Mouse (Mus musculus): ENCODE data around the gene Igfbpl1. TPM values are rescaled to one million over a fixed set of nuclear protein-coding genes. Genes with fewer than 3 reads are reported as not detected.

Gene Igfbpl1
- total and polyA plus RNA-seq, 3 experiments = not detected

DNA sequence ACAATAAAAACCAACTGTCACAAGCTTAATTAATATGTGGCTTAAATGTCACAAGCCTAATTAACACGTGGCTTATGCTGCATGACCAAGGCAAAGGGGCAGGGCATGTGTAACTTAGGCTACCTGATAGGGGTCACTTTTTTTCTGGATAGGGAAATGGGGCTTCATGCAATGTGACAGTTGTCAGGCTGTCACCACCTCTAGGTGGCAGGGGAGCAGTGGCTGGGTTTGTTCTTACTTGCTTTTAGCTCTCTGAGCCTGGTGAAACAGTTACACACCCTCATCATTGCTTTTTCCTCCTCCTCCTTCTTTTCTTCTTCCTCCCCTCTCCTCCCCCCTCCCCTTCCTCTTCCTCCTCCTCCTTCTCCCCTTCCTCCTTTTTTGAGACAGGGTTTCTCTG, 43.1 kb downstream of the Igfbpl1 start:
- in situ Hi-C loops (cut with MboI; ENCODE audit: low pct_ligation_motif_present, low pct_unique_long_range_greater_than_20kb, low sequenced_read_pairs) (loop anchor here (25.0 kb wide), 1 partner anchor 496 kb away; the partner anchor contains the start of gene Trmt10b), dilution Hi-C loops (cut with MboI; ENCODE audit: extremely low pct_ligation_motif_present, extremely low pct_unique_long_range_greater_than_20kb, low sequenced_read_pairs) (no loop called here)
- Histone ChIP-seq H3K27me3 (replicated peaks) (no peaks in the 10 kb centered on the region), H3K4me1 (ENCODE audit: control insufficient read depth in 1 of 2, insufficient read depth in 2 of 2) (no peaks in the 10 kb centered on the region), H3K36me3 (replicated peaks in 1 of 2; ENCODE audit: control insufficient read depth in 1 of 2, insufficient read depth in 1 of 2, low read length in 1 of 2) (no peaks in the 10 kb centered on the region), H3K79me2 (replicated peaks; ENCODE audit: control insufficient read depth, extremely low read depth, insufficient read depth, poor library complexity, severe bottlenecking) (no peaks in the 10 kb centered on the region), H3K27ac (ENCODE audit: insufficient read depth, low read depth) (no peak overlapping the region), H3K9ac (ENCODE audit: insufficient read depth, low read depth) (no peak overlapping the region), H3K4me3 (replicated peaks in 1 of 3; ENCODE audit: low read depth in 2 of 3, low read length in 2 of 3, poor library complexity in 1 of 3) (no peak overlapping the region), H3K9me3 (replicated peaks; ENCODE audit: low read length) (no peaks in the 10 kb centered on the region), H3K4me2 (ENCODE audit: insufficient read depth, low read depth, poor library complexity, severe bottlenecking) (no peak overlapping the region)
- TF ChIP-seq SIN3A (IDR thresholded peaks at IDR 0.05; ENCODE audit: low read length) = no peak
- TF ChIP-seq NRF1 (IDR thresholded peaks at IDR 0.05; ENCODE audit: low read depth, low read length) = no peak
- no peak for TF ChIP-seq CHD1 (IDR thresholded peaks at IDR 0.05; ENCODE audit: low read depth, low read length)
- no peak for TF ChIP-seq MAFK (IDR thresholded peaks at IDR 0.05; ENCODE audit: insufficient replicate concordance, low read length)
- TF ChIP-seq ZC3H11A (IDR thresholded peaks at IDR 0.05; ENCODE audit: low read depth, low read length) = no peak
- TF ChIP-seq CTCF (conservative IDR thresholded peaks at IDR 0.05 in 1 of 2, IDR thresholded peaks at IDR 0.05 in 1 of 2; ENCODE audit: low read depth in 2 of 2, low read length in 2 of 2) = peak in 1 of 2 experiments; percentile 32; a peak in 2 of 4 replicates
- no peak for DNase-seq (ENCODE audit: extremely low read depth)

GRCm38 (mm10) chr4:45771619-45772018, 55.1 kb downstream of the Igfbpl1 start:
- Histone ChIP-seq H3K27me3 (replicated peaks) (no peaks in the 10 kb centered on the region), H3K79me2 (replicated peaks; ENCODE audit: control insufficient read depth, extremely low read depth, insufficient read depth, poor library complexity, severe bottlenecking) (no peaks in the 10 kb centered on the region), H3K4me1 (ENCODE audit: control insufficient read depth in 1 of 2, insufficient read depth in 2 of 2) (peaks cover 0 to under 1% of the 10 kb centered on the region in 2 experiments; a peak in 2 of 4 replicates), H3K9me3 (replicated peaks; ENCODE audit: low read length) (no peaks in the 10 kb centered on the region), H3K4me2 (ENCODE audit: insufficient read depth, low read depth, poor library complexity, severe bottlenecking) (no peak overlapping the region), H3K4me3 (replicated peaks in 1 of 3; ENCODE audit: low read depth in 2 of 3, low read length in 2 of 3, poor library complexity in 1 of 3) (no peak overlapping the region), H3K9ac (ENCODE audit: insufficient read depth, low read depth) (no peak overlapping the region), H3K36me3 (replicated peaks in 1 of 2; ENCODE audit: control insufficient read depth in 1 of 2, insufficient read depth in 1 of 2, low read length in 1 of 2) (no peaks in the 10 kb centered on the region), H3K27ac (ENCODE audit: insufficient read depth, low read depth) (no peak overlapping the region)
- in situ Hi-C loops (cut with MboI; ENCODE audit: low pct_ligation_motif_present, low pct_unique_long_range_greater_than_20kb, low sequenced_read_pairs) = no loop called here
- peak; percentile 72 for DNase-seq (ENCODE audit: extremely low read depth)
- dilution Hi-C loops (cut with MboI; ENCODE audit: extremely low pct_ligation_motif_present, extremely low pct_unique_long_range_greater_than_20kb, low sequenced_read_pairs) = no loop called here
- TF ChIP-seq TBP (conservative IDR thresholded peaks at IDR 0.05; ENCODE audit: low read depth, low read length) (no peak), ZKSCAN1 (IDR thresholded peaks at IDR 0.05; ENCODE audit: borderline replicate concordance, low read depth, low read length) (no peak), ELF1 (IDR thresholded peaks at IDR 0.05; ENCODE audit: low read depth, low read length) (no peak), E2F4 (IDR thresholded peaks at IDR 0.05; ENCODE audit: insufficient replicate concordance, low read depth, low read length) (no peak), USF1 (IDR thresholded peaks at IDR 0.05; ENCODE audit: low read depth, low read length) (no peak), NRF1 (IDR thresholded peaks at IDR 0.05; ENCODE audit: low read depth, low read length) (no peak), JUND (conservative IDR thresholded peaks at IDR 0.05; ENCODE audit: low read depth, low read length) (no peak), MAFK (IDR thresholded peaks at IDR 0.05; ENCODE audit: insufficient replicate concordance, low read length) (no peak), POLR2A (IDR thresholded peaks at IDR 0.05; ENCODE audit: low read depth, low read length) (no peak), KAT2A (IDR thresholded peaks at IDR 0.05; ENCODE audit: insufficient replicate concordance, low read length) (no peak), HCFC1 (IDR thresholded peaks at IDR 0.05; ENCODE audit: low read depth, low read length) (no peak), USF2 (conservative IDR thresholded peaks at IDR 0.05; ENCODE audit: low read depth, low read length) (no peak), PAX5 (IDR thresholded peaks at IDR 0.05; ENCODE audit: low read length) (no peak), CHD1 (IDR thresholded peaks at IDR 0.05; ENCODE audit: low read depth, low read length) (no peak), GABPA (IDR thresholded peaks at IDR 0.05; ENCODE audit: insufficient replicate concordance, low read depth, low read length) (no peak), UBTF (IDR thresholded peaks at IDR 0.05; ENCODE audit: low read depth, low read length) (no peak), MYC (IDR thresholded peaks at IDR 0.05; ENCODE audit: low read depth, low read length) (no peak), CHD2 (IDR thresholded peaks at IDR 0.05; ENCODE audit: low read length) (no peak), SIN3A (IDR thresholded peaks at IDR 0.05; ENCODE audit: low read length) (0 out of 2 replicates have a peak, but pooled peaks have one; percentile 19), ZNF384 (IDR thresholded peaks at IDR 0.05; ENCODE audit: low read depth, low read length) (no peak), MAZ (IDR thresholded peaks at IDR 0.05; ENCODE audit: low read depth, low read length) (no peak), ZMIZ1 (IDR thresholded peaks at IDR 0.05; ENCODE audit: low read depth, low read length) (no peak), IRF4 (IDR thresholded peaks at IDR 0.05; ENCODE audit: low read depth, low read length) (no peak), CTCF (conservative IDR thresholded peaks at IDR 0.05 in 1 of 2, IDR thresholded peaks at IDR 0.05 in 1 of 2; ENCODE audit: low read depth in 2 of 2, low read length in 2 of 2) (peak; percentile 54 to 80; a peak in 3 of 4 replicates), MEF2A (IDR thresholded peaks at IDR 0.05; ENCODE audit: borderline replicate concordance, low read depth, low read length) (no peak), ZC3H11A (IDR thresholded peaks at IDR 0.05; ENCODE audit: low read depth, low read length) (0 out of 2 replicates have a peak, but pooled peaks have one; percentile 8), RCOR1 (conservative IDR thresholded peaks at IDR 0.05; ENCODE audit: low read depth, low read length) (no peak), POLR2AphosphoS2 (IDR thresholded peaks at IDR 0.05; ENCODE audit: low read depth, low read length) (no peak), ETS1 (conservative IDR thresholded peaks at IDR 0.05; ENCODE audit: low read depth, low read length) (no peak), SMC3 (IDR thresholded peaks at IDR 0.05; ENCODE audit: low read depth, low read length) (peak; percentile 83), RAD21 (IDR thresholded peaks at IDR 0.05; ENCODE audit: low read depth, low read length) (peak; percentile 85), JUN (IDR thresholded peaks at IDR 0.05; ENCODE audit: insufficient read depth, low read depth, low read length) (no peak)
